Mouse (Mus musculus) right cerebral cortex, postnatal 25 days (tissue): ENCODE results near the gene Kcnc4.

Experiments used
- DNase-seq: peaks from one replicate; pipeline ENCODE4 v3.0.0; 2022

The Kcnc4 gene

DNA sequence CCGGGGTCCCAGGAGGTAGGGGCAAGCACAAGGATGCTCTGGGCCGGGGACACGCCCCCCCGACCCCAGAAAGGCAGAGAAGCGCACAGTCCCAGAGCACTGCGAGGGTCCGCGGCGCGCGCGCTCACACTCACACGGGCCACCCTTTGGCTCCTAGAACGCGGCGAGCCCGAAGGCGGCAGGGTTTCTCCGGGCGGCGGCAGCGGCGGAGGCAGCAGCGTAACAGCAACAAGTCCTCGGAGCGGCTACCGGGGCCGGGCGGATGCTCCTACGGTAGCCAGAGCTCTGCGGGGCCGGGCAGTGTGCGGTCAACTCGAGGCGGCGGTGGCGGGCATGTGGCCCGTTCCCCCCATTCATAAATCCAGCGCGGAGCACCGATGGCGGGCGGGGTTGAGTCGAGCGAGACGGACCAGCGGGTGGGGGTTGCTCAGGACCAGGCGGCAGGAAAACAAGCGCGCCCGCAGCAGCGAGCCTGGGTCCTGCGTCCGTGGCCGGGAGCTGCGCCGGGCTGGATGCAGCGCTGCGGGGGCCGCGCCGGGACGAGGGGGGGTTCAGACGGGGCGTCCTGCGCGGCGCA, at the start of gene Kcnc4:
Gene Kcnc4, minus strand, starts transcription at position 357 of the 577 bp plus-strand sequence.
- peak; percentile 65 for DNase-seq

DNA sequence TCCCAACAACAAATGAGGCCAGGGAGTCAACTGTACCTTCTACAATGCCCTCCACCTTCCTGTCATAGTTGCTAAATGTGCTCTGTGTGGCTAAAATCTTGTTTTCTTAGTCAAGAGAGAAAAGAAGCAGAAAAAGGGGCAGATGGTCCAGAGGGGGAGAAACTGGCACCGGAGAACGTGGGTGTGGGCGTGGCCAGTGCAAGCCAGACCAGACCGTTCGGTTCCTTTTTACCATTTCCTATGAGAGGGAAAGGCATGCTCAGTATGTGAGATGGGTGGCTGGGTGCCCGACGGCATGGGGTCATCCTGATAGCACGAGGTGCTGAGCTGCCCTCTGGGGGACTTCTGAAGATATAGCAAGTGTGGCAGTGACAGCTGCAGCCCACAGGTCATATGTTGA, 49.3 kb upstream of the Kcnc4 start:
- DNase-seq = peak; percentile 41

DNA sequence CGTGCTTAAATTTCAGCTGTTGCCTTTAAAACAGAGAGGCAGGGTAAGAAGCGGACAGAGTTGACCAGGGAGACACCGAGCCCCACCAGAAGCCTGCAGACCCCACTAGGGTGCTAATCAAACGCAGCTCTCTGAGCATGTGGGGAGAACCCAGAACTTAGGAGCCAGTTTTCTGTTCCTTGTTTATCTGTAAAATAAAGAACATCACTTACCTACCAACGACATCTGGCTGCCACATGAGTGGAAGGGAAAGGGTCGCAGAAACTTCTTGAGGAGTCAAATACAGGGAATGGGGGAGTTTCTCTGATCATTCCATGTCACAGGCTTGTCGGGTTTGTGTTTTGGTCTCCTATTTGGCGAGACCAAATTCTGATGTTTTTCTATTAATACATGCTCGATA, 48.6 kb upstream of the Kcnc4 start:
- DNase-seq = no peak

DNA sequence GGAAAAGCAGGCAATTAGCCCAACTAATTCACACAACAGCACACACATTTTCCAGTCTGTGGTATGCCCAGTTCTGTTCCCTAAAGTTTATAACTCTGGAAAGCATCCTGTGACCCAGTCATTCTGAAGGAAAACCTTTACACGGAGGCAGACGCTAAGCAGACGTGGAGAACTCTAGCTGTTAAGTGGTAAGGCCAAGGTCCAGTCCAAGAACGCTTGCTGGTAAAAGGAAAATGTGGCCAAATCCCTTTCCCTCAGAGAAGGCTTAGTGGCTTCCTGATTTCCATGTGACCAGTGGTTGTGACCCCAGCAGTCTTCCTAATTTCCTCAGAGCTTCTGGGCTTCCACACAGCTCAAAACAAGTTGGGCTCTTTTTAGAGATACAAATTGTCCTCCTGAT, 47.2 kb upstream of the Kcnc4 start:
- no peak for DNase-seq

DNA sequence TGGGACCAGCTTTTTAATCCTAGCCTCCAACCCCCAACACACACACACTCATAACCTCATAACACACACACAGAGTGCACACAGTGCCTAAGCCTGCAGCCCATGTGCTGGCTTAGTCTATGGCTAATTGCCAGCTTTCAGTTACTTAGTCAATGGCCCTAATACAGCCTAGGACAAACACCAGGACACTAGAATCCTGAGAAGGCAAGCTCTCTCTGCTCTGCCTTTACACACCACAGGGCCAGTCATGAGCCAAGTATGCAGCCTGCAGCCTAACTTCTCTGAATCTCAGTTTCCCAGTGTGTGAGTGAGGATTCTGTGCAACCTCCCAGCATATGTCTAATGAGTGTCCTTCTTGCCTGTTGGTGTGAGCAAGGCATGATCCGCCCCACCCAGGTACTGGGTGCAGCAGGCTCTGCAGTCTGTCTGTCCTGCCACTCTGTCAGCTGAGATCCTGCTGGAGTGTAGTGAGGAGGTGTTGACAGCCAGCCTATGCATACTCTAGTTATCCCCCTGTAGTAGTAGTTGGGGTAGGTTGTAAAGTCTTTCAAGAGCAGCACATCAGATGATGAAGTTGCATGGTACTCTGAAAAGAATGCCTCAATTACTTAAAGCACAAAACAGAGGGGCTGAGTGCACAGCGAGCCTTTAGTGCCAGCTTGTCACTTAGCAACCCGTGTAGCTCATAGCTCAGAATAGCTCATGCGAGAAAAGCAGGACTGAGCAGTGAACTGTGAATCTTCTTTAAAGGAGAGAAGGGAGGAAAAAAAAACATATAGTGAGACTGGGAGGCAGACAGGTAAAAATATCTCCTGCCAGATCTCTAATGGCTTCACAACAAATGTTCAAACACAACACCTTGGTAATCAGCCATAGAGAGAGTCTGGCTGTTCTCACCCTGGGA, 46.4 kb upstream of the Kcnc4 start:
- DNase-seq = peak; percentile 52

DNA sequence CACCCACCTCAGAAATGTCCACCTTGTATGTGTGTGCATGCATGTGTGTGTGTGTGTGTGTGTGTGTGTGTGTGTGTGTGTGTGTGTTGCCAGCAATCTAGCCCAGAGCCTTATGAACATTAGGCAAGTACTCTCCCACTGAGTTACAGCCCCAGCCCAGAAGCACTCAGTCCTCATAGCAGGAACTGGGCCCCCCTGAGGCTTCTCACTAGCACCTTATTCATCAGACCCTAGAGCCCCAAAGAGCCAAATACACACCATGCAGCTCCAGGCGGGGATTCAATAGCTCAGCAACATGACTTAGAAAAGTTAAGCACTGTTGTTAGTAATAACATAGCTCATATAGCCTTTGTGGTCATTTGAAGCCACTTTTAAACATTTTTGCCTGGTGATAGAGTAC, 45.2 kb upstream of the Kcnc4 start:
- DNase-seq = no peak

DNA sequence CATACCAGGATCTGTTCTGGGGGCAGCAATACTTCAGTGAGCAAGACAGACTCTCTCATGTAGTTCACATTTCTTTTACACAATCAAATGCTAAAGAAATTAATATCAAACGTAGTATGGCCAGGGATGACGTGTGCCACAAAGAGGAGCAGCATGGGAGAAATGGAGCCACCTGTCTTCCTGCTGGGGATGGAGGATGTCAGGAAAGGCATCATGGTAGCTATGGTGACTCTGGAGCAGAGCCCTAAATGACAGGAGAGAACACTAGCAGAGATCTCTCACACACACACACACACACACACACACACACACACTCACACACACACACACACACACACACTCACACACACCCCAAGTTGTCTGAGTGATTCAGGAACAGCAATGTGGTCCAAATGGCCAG, 44.4 kb upstream of the Kcnc4 start:
- DNase-seq = no peak

DNA sequence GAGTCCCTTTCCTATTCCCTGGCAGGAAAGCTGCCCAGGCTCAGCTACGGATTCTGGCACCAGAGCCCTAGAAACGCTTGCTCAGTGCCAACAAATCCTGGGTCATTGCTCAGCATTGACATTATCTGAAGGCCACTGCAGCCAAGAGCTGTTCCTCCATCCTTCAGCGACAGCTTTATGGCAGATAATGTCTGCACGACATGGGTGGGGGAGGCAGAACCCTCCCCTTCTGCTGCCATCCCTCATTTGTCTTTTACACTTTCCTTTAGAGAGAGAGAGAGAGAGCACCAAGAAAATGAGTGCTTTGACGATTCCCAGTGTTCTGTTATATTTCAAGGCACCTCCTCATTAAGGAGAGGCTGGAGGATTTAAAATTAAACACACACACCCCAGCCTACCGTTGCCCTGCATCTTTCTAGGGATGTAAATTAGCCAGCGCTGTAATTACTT, 42.4 kb upstream of the Kcnc4 start:
- no peak for DNase-seq

DNA sequence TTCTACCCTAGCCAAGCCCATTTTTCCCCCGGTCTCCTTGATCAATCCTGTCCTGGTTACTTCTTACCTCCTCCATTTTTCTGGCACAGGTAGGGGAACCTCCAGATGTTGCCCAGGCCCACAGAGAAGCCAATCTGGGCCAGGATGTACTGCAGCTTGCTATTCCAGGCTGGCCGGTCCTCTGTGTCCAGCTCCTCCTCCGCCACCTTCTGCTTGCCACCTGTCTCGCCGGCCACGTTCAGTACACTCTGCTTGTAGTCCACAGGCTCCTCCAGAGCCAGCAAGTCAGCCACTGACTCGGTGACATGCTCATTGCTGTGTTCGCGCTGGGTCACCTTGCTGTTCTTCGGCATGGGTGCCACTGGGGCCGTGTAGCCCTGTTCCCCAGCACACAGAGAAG, 40.9 kb upstream of the Kcnc4 start:
- no peak for DNase-seq

DNA sequence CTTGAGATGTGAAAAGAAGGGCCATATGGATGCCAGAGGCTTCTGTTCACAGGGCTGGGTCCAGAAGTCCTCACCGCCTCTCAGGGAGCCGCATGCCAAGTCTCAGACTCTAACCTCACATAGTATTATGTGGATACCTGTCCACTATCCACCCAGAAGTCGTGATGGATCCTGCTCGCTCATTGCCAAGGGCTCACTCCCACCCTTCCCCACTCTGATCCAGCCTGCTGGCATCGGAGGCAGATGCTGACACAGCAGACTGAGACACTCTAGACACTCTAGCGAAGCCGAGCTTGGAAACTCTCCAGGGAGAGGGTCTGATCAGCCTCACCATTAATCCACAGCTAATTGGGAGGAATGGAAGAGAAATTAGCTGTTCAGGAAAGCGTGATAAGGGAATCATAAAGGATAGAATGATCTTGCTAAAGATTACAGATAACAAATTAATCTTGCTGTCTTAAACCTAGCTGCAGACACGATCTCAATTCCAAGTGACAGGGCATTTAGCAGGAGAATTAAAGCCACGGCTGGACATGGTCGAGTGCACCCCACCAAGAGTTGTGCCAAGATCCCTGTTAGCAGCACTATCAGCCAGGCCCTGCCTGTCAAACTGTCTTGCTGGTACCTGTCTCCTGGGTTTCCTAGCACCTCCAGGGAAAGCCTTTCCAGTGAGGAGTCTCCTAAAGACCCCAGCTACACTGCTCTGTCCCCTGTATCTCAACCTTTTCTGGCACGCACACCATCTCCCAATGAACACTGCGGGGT, 36.9 kb upstream of the Kcnc4 start:
- no peak for DNase-seq

DNA sequence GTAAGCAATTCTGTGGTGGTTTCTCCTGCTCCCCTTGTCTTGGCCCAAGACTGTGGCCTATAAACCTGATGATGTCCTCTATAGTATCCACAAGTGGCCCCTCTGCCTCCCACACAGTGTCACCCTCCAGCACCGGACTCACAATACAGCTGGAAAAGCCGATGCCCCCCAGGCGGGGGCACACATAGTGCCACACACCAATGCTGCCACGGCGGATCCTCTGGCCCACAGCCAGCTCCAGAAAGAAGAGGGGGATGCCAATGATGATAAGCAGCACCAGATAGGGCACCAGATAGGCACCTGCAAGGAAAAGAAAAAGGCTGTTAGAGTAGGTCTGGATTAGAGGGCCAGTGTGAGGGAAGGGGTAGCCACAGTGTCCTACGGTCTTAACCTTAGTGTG, 36.2 kb upstream of the Kcnc4 start:
- no peak for DNase-seq

DNA sequence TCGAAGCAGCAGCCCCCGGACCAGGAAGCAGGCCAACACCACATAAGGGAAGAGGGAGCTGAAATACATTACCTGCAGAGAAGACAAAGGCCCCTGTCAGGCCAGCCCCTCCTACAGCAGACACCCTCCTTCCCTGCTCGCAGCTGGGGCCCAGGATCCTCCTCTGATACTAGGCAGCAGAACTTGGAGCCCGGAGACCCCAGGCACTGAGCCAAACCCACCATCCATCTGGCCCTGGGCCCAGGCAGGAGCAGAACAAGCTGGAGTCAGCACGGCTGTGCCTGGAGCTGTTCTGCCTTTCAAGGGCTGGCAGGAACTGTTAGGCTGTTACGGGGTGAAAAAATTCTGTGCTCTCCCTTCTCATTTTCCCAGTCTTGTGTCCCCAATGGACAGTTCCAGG, 32.1 kb upstream of the Kcnc4 start:
- DNase-seq = peak; percentile 66

DNA sequence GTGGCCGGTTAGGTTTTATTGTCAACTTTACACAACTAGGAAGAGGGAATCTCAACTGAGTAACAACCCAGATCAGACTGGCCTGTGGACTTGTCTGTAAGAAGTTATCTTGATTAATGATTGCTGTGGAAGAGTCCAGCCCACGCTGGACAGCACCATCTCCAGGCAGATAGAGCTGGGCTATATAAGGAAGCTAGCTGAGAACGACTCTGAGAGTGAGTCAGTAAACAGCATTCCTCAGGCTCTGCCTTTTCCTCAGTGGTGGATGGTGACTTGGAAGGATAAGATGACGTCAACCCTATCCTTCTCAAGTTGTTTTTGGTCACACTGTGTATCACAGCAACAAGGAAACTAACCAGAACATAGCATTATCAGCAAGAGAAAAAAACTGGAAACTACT, 29.3 kb upstream of the Kcnc4 start:
- no peak for DNase-seq

DNA sequence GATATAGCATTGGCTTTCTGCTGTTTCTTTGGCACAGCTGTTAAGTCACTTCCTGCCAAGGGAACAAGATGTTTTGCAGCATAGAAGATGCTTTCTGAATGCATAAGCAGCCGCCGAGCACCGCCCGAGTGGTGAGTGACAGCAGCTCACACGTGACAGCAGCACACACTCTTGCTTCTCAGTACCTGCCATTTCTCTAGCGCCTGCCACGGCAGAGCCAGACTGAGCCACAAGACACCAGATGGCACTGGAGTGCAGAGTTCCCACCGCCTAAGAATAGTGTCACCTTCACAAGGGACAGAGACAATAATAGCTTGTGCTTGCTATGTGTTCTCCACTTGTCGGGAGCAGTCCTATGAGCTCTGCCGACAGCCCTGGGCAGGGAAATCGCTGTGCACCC, 23.9 kb upstream of the Kcnc4 start:
- DNase-seq = peak; percentile 71

DNA sequence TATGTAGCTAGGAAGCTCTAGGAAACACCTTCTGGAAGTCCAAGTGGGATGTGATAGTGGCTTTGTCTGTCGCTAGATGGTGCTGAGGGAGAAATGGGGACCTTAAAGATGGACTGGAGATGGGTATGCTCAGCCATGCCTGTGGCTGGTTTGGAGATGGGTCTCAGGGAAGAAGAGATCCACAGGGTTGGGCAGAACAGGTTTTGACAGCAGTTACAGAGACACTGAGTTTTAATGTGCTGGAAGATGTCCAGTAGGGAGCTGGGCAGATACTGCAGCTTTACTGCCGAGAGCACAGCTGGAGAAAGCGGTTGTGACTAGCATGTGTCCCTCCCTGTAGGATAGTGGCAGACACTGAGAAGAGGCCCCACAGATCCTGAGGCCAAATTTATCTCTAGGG, 21.3 kb upstream of the Kcnc4 start:
- no peak for DNase-seq

DNA sequence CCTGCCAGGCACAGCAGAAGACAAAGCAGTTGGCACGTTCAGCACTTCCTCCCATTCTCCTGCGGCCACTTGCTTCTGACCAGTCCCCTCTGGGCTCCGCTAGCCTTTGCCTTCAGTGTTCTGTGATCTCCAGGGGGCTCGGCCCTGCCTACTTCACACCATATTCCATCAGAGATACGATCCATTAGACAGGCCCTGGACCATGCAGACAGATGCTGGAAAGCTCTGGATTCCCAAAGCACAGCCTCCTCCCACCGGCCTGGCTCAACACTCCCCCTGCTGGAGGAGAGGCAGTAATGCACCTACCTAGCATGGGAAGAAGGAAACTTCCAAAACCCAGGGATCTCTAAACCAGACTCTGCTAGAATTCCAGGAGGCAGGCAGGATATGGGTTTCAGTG, 12.8 kb upstream of the Kcnc4 start:
- DNase-seq = peak; percentile 59

DNA sequence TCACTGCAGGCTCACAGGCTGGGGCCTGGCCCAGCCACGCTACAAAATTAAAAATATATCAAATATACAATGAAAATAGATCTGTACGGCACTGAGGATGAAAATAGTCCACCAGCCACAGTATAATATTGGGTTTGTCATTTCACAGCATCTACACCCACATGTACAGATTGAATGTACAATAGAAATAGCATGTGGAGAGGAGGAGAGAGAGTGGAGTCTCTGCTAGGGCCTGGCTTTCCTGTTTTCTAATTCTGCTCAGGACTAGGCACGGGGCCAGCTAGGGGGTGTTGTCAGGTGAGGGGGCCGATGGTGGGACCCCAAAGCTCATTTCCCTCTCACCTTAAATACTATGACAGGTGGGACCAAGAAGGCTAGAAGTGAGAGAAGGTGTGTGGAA, 9.7 kb upstream of the Kcnc4 start:
- no peak for DNase-seq

DNA sequence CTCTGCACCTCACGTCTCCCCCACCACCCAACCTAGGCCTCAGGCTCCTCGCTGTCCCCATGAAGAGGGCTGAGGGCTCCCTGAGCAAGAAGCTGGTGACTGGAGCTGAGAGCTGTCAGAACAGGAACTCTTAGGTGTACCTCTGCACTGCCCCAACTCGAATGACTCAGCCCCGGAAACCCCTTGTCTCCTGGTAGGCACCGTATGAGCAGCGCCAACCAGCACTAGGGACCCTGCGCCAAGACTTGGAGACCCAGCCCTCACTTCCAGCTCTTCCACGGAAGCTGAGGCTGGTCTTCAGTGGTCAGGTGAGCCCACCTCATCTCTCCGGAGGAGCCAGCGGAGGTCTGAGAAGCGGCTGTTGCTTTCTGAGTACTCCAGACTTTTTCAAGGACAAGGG, 8.8 kb upstream of the Kcnc4 start:
- no peak for DNase-seq

DNA sequence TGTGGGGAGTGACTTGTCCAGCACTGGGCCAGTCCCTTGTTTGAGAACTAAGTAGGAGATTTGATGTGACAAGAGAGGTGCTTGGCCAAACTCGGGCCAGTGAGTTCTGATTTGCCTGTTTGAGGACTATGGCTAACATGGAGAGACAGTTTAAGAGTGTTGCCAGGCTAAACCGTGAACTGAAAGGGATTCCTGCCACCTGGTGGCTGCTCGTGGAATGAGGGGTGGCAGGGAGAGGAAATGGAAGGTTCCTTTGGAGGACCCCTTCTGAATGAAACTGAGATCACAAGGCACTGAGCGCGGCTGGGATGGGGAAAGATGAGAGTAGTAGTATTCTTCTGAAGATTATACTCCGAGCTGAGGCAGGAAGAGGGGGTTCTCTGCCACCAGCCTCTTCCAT, 7.2 kb upstream of the Kcnc4 start:
- DNase-seq = peak; percentile 77

DNA sequence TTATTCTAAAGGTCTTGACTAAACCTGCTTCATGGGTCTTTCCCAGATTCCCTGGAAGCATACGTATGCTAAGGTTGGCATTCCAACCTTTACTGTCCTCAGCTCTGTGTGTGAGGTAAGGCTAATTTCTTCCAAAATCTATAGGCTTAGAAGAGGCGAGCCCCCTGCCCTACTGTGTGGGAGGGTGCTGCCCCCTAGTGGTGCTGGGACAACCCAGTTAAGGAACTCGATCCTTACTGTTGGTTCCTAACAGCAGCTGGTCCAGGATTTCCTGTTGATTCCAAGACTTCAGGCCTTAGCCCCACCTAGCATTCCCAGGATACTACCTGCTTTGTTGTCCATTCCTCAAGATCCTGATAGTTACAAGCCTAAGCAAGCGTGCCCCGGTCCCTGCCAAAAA, 2.8 kb upstream of the Kcnc4 start:
- DNase-seq = peak; percentile 75

DNA sequence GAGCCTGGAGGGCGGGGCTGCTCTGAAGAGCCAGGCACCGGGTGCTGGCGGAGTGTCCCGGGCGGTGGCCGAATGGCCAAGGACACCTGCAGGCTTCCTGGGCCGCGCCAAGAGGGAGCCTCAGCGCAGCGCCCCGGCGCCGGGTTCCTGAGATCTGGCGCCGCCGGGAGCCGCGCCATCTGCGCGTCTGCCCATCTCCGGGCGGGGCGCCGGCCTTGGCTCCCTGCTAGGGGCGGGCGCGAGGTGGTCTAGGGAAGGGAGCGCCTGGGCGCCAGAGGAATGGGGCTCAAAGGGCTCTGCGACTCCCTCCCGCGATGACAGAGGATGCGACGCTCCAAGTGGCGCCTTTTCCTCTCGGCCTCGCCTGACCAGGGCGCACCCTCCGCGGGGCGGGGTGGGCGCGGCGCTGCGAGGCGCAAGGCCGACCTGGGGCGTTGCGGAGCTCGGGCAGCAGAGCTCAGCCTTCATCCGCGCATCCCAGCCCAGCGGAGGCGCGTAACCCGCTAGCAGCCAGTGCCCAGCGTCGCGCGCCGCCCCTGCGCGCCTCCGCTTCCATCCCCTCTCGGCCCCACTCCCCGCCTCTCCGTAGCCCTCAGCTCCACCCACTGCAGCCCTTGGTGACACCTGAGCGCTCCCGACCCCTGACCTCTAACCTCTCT, 550 bp upstream of the Kcnc4 start:
- peak; percentile 58 for DNase-seq

DNA sequence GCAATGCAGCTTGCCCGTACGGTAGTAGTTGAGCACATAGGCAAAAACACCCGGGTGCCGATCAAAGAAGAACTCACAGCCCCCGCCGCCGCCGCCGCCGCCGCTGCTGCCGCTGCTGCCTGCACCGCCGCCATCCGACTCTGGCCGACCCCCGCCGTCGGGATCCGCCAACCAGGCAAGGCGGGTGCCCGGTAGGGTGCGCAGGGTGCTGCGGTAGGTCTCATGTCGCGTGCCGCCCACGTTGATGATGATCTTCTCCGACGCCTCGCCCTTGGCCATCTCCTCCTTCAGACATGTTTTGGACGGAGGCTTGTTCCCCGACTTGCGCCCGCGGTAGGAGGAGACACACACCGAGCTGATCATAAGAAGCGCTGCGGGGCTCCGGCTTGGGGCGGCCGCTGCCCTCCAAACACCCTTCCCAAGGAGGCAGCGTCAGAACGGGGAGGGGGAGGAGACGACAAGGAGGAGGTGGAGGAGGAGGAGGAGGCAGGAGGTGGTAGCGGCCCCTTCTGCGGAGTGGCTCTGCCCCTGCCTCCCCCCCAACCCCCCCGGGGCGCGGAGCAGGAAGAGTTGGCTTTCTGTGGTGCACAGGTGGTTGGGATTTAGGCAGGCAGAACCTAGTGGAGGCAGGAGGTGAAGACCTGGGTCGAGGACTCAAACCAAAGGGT, 690 bp downstream of the Kcnc4 start:
- DNase-seq = peak; percentile 72

DNA sequence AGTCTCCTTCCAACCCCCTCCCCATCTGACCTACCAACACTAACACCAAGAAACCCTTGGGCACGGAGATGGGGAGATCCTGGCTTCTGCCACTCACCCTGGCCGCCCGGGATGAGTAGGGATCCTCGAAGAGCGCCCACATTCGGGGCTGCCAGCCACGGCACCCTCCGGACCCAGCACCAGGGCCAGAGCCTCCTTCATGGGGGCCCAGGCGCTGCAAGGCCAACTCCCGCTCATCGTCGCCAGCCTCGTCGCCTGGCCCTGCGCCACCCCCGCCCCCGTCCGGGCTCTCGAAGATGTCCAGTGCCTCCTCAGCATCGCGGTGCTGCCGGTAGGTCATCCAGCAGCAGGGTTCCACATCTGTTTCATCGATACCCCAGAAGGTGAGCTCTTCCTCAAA, 1.2 kb downstream of the Kcnc4 start:
- peak; percentile 58 for DNase-seq
